8 mouse cellular contexts compared by ENCODE assay signal in genomic region chr2:133113642-133114041, GRCm38 (mm10).
A peak's percentile ranks its signal among the peaks of the same experiment; 100 is the strongest.
DNase-seq lines count a peak whose midpoint lies in the region; ATAC-seq and TF ChIP-seq lines count a peak whose summit lies in the region.

No protein-coding gene starts in this region.

- DNase-seq in MN1 (ENCODE audit: low spot score), result peak; percentile 28
- DNase-seq in brain, adult 2 months (ENCODE audit: low read depth, low spot score), result peak; percentile 83
- DNase-seq in forebrain, embryonic 10.5 days (ENCODE audit: extremely low spot score, low spot score), result peak; percentile 59
- peak; percentile 59 for DNase-seq in heart, postnatal 0 days (ENCODE audit: low spot score)
- DNase-seq in layer of hippocampus, adult 2 months (ENCODE audit: low spot score in 2 of 2), result peak; percentile 45 to 75
- peak; percentile 73 for DNase-seq in lung, postnatal 14 days
- DNase-seq in right cerebral cortex, postnatal 10 days (ENCODE audit: low spot score in 2 of 2), result peak; percentile 76 to 83

- TF ChIP-seq EP300 in heart, postnatal 0 days (IDR thresholded peaks at IDR 0.05; ENCODE audit: low read depth), result no peak

- H3K4me2 ChIP-seq in heart, postnatal 0 days (ENCODE audit: low read depth, low read length), result no peak overlapping the region; the same call in 1 of the 2 replicates

- H3K4me1 ChIP-seq in forebrain, embryonic 10.5 days, result no peaks in the 10 kb centered on the region
- no peaks in the 10 kb centered on the region for H3K4me1 ChIP-seq in heart, postnatal 0 days (ENCODE audit: control insufficient read depth, insufficient read depth)

- ATAC-seq in heart, postnatal 0 days (ENCODE audit: insufficient read depth, low read depth), result no peak
- no peak for ATAC-seq in erythroblast, adult 5-6 weeks (replicated peaks; ENCODE audit: low FRiP score, poor library complexity, severe bottlenecking)

- H3K9ac ChIP-seq in heart, postnatal 0 days (replicated peaks; ENCODE audit: low read depth, low read length), result no peak overlapping the region

- H3K27me3 ChIP-seq in forebrain, embryonic 10.5 days (ENCODE audit: poor library complexity, severe bottlenecking), result no peaks in the 10 kb centered on the region
- no peaks in the 10 kb centered on the region for H3K27me3 ChIP-seq in heart, postnatal 0 days (ENCODE audit: control insufficient read depth, insufficient read depth, low read length)

- no peaks in the 10 kb centered on the region for H3K36me3 ChIP-seq in forebrain, embryonic 10.5 days (replicated peaks)
- no peaks in the 10 kb centered on the region for H3K36me3 ChIP-seq in heart, postnatal 0 days (replicated peaks; ENCODE audit: control insufficient read depth, insufficient read depth, low read length)

- peak; percentile 81 for TF ChIP-seq CTCF in heart, postnatal 0 days (IDR thresholded peaks at IDR 0.05; ENCODE audit: low read depth)
- TF ChIP-seq CTCF in layer of hippocampus, adult 2 months (conservative IDR thresholded peaks at IDR 0.05), result peak; percentile 93

- H3K9me3 ChIP-seq in forebrain, embryonic 10.5 days, result no peaks in the 10 kb centered on the region
- no peaks in the 10 kb centered on the region for H3K9me3 ChIP-seq in heart, postnatal 0 days (replicated peaks; ENCODE audit: control insufficient read depth, low read length)

- no peak overlapping the region for H3K27ac ChIP-seq in forebrain, embryonic 10.5 days
- H3K27ac ChIP-seq in heart, postnatal 0 days (ENCODE audit: low read depth), result no peak overlapping the region
- no peak overlapping the region for H3K27ac ChIP-seq in layer of hippocampus, adult 2 months

- no peak overlapping the region for H3K4me3 ChIP-seq in forebrain, embryonic 10.5 days
- no peak overlapping the region for H3K4me3 ChIP-seq in heart, postnatal 0 days (ENCODE audit: low read depth, low read length)
- H3K4me3 ChIP-seq in layer of hippocampus, adult 2 months, result no peak overlapping the region

- WGBS in forebrain, embryonic 10.5 days, result 29% methylated on average over 10 of the region's 10 CpGs
- 18% methylated on average over 10 of the region's 10 CpGs for WGBS in heart, postnatal 0 days

Comparison
In these comparisons a context has a peak if more than half of its experiments do, and no peak if none do; other contexts are left out.
1. DNase-seq: peak in every context shown above with its lines; median percentile 83 in brain, adult 2 months; 80 in right cerebral cortex, postnatal 10 days; 73 in lung, postnatal 14 days; 60 in layer of hippocampus, adult 2 months; 59 in forebrain, embryonic 10.5 days; 59 in heart, postnatal 0 days; 28 in MN1.